Mouse (Mus musculus) retina, adult 2 months (tissue): ENCODE measurements at regions not wholly inside any gene's neighbourhood (a gene's known extent, or its start where the extent isn't known, plus 50 kb on each side); places are given as distances from the start of the nearest gene placed in this dataset.

Experiments
- DNase-seq: peaks from one replicate; pipeline ENCODE4 v3.0.0-alpha.2; 2012; ENCODE audit warnings: low read depth, low spot score

DNA sequence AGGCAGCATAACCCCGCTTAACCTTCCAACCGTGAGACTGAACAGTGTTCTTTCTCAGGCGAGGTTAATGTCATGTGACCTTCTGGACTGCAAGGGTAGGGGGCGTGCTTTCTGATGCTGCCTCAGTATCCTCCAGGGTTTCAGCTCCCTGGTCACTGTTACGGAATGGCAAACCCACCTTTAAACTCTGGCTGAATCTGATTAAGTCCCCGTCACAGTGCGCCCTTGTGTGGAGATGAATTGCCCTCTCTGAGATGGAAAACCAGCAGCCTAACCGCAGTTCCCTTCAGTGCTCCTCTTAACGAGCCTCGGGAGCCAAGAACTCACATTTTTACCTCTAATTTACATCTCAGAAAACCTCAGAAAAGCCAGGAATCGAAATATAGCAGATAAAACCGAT is 260.0 kb downstream of the Dact1 start:
- no peak for DNase-seq

DNA sequence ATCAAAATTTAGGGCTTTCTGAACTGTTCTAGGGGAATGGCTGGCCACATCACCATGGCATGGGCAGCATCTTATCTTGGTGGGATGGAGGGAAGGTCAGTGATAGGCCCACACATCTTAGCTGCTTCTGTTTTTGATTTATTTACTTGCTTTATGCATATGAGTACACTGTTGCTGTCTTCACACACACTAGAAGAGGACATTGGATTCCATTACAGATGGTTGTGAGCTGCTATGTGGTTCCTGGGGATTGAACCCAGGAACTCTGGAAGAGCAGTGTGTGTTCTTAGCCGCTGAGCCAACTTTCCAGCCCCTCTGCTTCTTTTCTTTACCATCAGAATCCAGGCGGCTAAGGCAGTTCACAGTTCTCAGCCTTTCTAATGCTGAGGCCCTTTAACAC is 260.4 kb downstream of the Dact1 start:
- DNase-seq: no peak

DNA sequence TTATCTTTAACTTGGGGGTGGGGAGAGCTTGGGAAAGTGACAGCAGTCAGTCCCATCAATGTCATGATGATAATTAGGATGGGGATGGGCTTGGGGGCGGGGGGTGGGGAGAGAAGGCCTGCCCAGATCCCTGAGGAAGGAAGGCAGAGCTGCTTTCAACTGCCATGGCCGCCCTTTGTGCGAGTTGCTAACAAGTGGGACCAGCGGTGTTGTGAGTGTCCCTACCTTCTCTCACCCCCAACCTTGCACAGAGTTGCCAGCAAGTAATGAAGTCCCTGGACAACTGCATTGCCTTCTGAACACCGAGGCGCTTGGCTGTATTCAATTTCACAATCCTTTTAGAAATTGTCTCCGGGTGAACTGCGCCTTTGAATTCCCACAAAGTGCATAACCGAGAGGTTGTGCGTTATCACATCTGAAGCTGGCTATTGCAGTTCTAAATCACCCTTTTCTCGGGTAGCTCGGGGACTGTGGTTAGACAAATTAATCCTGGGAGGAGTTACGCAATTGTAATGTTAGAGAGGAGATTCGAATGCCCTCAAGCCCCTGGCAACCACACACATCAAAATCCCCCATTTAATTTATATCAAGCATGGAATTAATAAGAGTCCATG is 257.9 kb upstream of the Daam1 start:
- no peak for DNase-seq

DNA sequence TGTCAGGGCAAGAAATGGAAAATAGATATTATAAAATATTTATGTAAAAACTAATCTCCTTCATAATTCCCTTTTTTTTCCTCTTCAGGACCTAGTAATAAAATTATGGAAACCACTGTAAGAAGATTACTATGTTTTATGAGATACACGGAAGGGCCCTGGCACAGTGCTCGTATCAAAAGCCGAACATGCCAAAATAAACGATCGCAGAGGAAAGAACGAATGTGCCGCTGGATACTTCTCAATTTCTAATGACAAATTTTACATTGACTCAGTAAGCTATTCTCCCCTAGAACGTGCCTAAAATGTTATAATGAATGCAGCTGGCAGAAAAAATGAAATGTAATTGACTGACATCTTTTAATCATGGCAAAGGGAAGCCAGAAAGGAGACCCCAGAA is 257.4 kb upstream of the Daam1 start:
- DNase-seq: no peak

DNA sequence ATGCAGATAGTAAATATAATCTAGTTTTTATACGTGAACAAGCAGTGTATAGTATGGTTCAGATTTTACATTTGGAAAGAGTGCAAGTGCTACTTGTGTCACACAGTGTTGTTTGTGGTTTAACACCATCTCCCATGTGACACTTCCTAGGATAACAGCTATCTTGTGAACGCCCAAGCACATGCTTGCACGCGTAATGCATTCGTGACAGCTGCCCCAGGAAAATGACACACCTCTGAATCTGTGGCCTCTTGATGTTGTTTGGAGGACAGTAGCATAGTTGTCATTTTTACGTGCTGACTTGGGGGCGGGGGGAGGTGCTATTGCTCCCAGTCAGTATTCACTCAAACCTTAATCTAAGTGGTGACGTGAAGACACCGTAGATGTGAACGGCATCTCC is 256.2 kb upstream of the Daam1 start:
- no peak for DNase-seq

DNA sequence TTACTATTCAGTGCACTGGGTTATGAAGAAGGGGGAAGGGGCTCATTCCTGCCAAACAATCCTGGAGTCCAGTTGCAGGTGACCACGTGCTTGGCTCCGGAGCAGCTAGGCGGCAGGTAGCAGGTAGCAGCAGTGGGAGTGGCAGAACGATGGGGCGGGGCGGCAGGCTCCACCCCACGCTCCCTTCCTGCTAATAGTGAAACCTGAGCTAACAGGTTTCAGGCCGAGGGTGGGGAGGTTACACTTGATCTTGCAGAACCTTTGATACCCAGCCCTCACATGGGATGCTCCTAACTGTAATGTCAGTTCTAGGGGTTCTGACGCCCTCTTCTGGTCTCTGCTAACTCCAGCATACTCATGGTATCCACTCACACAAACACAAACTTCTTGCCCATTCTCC is 253.5 kb upstream of the Daam1 start:
- no peak for DNase-seq

DNA sequence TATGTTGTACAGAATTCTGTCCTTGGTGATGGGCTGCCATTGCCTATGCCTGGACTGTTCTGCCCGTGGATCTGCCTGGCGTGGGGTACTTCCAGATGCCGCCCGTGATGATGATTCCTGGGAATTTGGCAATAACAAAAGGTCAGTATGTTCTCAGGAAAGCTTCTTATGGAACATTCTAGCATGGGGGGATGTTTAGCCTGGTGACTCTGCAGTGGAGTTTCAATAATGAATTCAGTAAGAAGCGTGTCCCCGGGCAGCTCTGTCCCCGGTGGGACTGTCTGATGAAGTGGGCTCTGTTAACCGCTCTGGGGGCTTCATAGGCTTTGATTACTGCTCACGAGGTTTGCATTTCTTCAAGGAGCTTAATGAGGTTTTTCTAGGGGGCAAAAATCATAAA is 252.9 kb upstream of the Daam1 start:
- no peak for DNase-seq

DNA sequence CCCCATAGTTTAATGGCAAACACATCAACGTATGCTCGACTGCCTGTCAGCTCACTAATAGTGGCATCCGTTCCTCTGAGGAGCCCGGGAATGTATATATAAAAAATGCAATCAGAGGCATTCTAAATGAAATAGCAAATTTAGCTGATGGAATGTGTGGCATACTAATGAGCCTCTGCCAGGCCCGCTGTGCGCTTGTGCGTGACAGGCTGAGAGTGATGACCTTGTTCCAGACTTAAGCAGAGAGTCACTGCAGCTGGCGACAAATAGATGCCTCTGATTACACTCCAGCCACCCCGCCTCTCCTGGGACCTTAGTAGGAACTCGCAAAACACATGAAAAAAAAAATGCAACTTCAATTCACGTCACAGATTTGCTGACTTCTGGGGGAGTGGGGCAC is 252.0 kb upstream of the Daam1 start:
- DNase-seq: no peak

DNA sequence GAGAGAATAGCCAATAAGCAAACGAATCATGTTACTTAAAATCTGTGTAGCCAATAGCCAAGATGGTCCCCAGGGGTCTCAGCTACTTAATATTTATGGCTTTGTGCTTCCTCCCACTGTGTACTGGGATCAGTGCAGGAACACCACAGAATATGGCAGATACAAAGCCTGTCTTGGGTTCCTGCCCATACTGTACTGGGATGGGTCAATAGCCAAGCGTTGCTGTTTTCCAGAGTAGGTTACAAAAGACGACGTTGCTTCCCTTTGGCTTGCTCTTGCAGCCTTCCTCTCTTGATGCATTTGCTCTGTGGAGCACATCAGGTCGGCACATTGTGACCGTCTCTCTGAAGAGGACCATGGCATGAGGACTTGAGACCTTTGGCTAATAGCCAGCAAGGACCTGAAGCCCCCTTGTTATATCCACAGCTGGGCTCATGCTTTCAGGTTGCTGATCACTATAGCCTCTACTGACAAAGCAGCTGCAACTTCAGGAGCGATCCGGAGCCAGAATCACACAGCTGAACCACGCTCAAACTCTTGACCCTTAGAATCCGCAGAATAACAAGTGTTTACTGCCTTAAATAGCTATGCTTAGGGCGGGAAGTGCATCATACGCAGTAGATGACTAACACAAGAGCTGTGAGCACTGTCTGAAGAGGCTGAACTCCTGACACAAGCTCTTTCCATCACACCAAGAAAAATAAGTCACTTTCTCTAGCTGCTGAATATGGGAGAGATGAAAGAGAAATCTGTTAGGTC is 250.2 kb upstream of the Daam1 start:
- no peak for DNase-seq

DNA sequence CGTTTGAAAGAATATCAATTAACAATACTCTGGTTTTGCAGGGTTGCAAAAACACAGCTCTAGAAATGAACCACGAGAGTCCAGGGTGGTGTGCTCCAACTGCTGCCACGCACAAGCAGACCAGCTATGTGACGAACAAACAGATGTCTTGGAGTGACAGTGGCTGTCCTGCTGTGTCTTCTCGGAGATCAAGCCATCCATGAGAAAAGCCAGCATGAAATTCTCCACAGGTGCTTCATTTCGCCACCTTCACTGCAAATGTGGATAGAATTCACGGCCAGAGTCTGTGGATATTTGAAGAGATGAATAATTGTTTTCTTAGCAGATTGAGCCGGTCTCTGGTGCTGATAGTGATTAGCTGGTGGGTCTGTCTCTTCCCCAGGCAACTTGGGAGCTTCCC is 246.3 kb upstream of the Daam1 start:
- DNase-seq: no peak

DNA sequence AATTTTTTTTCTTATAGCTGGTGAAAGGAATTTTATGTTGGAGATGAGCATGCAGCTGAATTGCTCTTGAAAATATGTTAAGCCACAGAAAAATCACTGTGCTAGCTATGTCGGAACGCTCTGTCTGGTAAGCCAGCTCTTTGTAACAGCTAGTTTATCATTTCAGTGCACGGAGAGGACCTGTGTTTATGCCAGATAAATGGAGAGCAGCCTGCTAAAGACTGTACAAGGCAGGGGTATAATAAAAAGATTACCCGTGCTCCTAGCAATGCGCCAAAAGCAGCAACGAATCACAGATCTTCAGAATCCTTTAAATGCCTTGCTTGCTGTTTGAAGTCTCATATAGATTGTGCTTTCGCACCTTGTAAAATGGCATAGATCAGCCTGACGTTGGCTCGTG is 232.2 kb upstream of the Daam1 start:
- no peak for DNase-seq

DNA sequence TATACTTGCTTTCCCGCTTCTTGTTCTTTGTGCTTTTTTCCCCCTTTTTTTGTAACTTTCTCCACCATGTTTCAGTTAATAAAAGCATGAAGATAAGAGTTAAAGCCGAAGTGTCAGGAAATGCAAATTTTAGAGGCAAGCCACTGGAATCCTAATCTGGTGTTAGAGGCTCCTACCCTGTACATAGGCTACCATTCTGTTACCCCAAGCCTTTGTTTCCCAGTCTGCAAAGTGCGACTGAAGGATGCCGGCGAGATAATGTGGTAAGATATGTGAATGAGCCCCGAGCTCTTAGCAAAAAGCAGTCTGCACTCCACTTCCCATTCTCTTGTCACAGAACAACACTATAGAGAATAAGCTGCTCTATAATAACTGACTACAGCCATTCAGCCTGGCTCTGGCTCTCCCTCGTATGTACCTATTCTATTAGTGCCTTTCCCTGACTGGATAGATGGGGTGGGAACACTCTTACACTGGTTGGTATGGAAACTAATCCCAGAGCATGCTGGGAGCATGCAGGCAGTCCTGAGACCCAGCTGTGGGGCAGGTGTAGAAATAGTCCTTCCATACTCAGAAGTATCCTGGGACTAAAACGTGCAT is 229.7 kb upstream of the Daam1 start:
- DNase-seq: no peak

DNA sequence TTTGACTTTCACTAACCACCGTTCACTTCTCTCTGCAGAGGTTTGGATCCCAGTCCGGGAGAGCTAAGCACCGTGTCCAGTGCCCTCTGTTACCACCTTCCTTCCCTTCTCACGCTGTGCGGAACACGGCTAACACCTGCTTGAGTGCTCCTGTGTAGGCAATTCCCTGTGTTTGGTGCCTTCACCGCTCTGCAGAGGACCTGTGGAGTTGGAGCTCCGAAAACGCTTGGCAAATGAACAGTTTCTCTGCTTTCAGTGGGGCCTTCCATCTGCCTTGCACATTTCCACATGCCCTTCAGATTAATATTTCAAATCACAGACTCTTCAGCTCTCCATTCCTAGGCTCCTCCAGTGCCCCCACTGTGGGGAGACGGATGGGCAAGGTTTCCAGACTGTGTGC is 227.7 kb upstream of the Daam1 start:
- DNase-seq: no peak

DNA sequence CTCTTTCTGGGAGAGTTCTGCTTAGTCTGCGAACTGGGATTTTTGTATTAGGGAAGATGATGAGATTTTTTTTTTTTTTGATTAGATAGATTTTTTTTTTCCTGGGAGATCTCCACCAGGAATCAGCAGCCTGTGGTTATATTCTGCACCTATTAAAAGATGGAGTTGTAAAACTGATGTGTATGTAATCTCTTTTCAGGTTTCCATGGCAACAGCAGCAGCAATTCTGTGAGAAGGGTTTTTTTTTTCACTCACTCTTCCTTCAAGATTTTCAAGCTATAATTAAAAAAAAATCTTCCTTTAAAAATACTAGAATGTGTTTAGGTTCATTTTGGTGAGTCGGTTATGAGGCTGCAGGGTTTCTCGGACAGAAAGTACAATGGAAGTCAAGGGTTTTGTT is 224.5 kb upstream of the Daam1 start:
- DNase-seq: no peak

DNA sequence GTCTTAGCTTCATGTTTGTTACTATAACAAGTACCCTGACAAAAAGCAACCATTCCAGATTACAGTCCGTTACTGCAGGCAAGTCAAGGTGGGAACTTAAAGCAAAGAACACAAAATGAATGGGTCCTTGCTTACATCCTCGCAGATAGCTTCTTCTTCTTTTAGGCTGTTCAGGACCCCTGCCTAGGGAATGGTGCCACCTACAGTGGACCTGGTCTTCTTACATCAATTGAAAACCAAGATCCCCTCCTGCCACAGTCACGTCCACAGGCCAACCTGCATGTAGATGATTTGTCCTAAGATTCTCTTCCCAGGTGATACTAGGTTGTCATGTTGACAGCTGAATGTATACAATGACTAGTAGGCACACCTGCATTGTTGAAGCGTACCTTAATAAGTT is 222.9 kb upstream of the Daam1 start:
- no peak for DNase-seq

DNA sequence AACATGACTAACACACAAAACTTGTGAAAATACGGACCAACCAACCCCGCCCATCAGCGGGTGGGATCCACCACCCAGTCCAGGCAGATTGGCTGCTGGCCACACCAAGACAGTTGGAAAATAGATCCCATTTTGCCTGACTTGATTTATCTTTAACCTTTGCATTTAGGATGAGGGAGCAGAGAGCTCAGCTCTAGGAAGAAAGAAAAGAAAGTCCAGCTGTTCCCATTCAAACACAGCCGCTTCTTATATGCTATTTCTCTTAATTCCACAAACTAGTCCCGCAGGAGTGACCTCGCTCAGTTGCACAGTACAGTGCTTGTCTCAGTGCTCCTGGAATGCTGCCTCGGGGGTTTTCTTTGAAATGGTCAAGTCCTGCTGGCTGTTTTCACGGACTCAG is 217.6 kb upstream of the Daam1 start:
- no peak for DNase-seq

DNA sequence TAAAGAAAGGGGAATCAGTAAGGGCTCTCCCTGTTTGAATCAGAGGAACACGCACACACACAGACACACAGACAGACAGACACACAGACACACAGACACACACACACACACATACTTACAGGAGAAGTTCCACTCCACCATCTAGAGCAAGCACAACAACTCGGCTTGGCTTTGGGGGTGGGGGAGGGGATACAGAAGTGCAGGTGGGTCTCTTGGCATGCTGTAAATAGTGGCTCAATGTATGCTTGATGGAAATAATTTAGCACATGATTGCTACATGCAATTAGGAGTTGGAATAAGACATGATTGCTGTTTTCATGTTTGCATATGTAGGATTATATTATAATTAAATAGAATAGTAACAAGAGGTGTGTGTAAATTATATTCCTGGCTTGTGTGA is 215.9 kb upstream of the Daam1 start:
- DNase-seq: no peak

DNA sequence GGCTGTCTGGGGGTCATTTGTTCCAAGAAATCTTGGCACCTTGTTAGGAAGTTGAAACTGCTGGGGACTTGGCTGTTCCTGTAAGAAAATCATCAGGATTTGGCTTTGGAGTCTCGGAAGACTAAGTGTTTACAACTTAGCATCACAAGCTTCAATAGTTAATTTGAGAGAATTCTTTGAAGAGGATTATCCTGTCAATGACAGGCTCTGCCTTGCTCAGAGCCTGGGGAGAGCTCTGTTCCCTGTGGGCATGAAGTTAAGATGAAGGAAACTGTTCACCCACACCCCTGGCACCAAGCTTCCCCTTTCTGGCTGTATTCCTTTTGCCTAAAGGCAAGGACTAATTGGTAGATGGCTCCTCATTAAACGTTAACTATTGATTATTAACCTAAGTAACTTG is 215.5 kb upstream of the Daam1 start:
- no peak for DNase-seq

DNA sequence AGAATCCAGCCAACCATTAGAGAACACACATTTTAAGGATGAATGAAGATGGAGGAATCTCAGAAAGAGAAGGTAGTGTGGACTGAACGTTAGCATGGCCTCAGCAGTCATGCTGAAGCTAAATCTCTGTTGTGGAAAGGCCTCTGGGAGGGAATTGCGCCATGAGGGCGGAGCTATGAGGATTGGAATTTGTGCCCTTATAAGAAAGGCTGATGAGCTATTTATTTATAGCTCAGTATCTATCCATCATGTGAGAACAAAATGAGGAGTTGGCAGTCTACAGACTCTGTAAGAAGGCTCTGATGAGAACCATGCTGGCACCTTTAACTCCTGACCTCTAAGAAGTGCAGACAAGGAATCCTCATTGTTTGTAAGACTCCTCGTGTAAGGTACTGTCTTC is 214.8 kb upstream of the Daam1 start:
- no peak for DNase-seq

DNA sequence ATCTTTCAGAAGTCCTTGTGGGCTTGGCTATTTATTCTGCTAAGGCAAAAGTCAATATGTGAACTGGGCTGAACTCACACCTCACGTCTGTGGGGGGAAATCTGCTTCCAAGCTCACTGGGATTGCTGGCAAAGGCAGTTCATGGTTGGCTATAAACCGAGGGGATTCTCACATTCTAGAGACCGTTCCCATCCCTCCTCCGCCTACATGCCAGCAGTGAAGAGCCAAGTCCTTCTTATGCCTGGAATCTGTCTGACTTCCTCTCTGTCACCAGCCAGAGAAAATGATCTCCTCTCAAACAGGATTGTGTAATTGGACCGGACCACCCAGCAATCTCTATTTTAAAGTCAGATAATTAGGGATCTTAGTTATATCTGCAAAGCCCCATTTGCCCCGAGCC is 212.4 kb upstream of the Daam1 start:
- no peak for DNase-seq

DNA sequence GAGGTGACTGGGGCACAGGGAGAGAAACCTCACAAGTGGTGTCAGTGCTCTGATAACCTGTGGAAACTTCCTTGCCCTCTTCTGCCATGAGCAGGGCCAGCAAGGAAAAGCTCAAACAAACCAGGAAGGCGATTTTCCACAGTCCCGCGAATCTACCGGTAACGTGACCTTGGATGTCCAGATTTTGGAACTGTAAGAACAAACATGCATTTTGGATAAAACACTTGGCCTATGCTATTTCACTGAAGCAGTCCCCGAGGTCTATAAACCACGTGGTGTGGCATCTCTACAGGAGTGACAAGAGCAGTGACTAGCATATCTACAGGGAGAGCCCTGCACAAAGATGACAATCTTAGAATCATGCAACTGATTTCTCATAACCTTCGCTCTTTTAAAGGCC is 211.9 kb upstream of the Daam1 start:
- no peak for DNase-seq

DNA sequence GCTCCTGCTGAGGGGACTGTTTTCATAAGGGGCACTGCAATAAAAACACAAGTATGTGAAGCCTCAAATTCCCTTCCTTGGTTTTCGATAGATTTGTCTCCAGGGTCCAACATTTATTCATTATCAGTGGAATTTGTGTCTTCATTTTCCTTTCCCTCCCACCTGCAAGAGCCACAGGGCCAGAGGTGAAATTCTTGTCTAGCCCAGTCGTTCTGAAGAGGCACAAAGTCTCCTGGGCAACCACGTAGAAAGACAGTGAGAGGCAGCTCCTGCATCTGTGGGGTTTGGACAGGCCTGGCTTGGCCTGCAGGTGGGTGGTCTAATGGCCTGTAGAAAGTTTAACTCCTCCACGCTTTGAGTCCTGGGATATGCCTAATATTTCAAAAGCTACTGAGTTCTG is 211.3 kb upstream of the Daam1 start:
- no peak for DNase-seq

DNA sequence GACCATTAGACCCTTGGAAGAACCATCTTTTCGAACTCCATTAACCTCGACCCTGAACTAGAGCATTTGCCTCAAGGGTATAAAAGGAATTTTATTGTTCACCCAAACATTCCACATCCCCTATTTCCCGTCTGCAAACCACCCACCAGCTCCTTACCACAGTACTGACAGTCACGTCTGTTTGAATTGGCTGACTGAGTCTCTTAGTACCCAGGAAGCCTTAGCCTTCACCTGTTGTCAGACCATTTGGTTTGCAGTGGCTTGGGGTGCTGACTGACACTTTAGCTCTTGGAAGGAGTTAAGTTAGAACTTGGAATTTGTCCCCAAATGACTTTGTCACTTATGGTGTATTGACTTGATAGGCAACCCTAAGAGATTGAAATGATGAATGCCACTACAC is 209.3 kb upstream of the Daam1 start:
- no peak for DNase-seq
